Mouse (Mus musculus) forebrain, embryonic 14.5 days (tissue): Measurements from ENCODE around the gene Folr2. TPM values are rescaled to one million over a fixed set of nuclear protein-coding genes. Genes with fewer than 3 reads are reported as not detected.

ENCODE experiments used
- ATAC-seq: fragments of 200-750 bp; cut with Nextera tagmentation; 2 replicates; pipeline ENCODE4 v1.8.0; 2017; ENCODE audit warnings: mild to moderate bottlenecking, moderate library complexity
- DNase-seq: peaks from one replicate; pipeline ENCODE4 v3.0.0-alpha.2; 2015; ENCODE audit warnings: low spot score
- H3K27ac ChIP-seq: fragments of 300-500 bp; sonication (generic); 2 replicates; pipeline ENCODE4 v1.5.1; 2014; ENCODE audit warnings: low read depth, mild to moderate bottlenecking, control low read depth, low read length, moderate library complexity
- H3K27me3 ChIP-seq: fragments of 300-500 bp; sonication (generic); replicated peaks from 2 replicates; pipeline ENCODE4 v1.6.1; 2014; ENCODE audit warnings: low read length, control low read depth, mixed read lengths; ENCODE audit not compliant: control insufficient read depth, insufficient read depth
- H3K36me3 ChIP-seq: fragments of 300-500 bp; sonication (generic); 2 replicates; pipeline ENCODE4 v1.6.1; 2014; ENCODE audit warnings: low read length, control low read depth; ENCODE audit not compliant: control insufficient read depth, insufficient read depth
- H3K4me1 ChIP-seq: fragments of 300-500 bp; sonication (generic); 2 replicates; pipeline ENCODE4 v1.6.1; 2014; ENCODE audit warnings: antibody characterized with exemption, low read length, control low read depth; ENCODE audit not compliant: control insufficient read depth, insufficient read depth
- H3K4me2 ChIP-seq: fragments of 300-500 bp; sonication (generic); 2 replicates; pipeline ENCODE4 v1.6.1; 2014; ENCODE audit warnings: mild to moderate bottlenecking, control low read depth, low read length
- H3K4me3 ChIP-seq: fragments of 300-500 bp; sonication (generic); 2 replicates; pipeline ENCODE4 v1.5.1; 2014; ENCODE audit warnings: low read depth, low read length, control low read depth
- H3K9ac ChIP-seq: fragments of 300-500 bp; sonication (generic); 2 replicates; pipeline ENCODE4 v1.6.1; 2014; ENCODE audit warnings: mild to moderate bottlenecking, low read length, control low read depth, moderate library complexity
- H3K9me3 ChIP-seq: fragments of 300-500 bp; sonication (generic); replicated peaks from 2 replicates; pipeline ENCODE4 v1.6.1; 2016; ENCODE audit warnings: low read length, control low read depth, mixed read lengths; ENCODE audit not compliant: control insufficient read depth
- WGBS: fragments of 180-500 bp; shearing (Covaris S2); extraction: QIAGEN DNeasy Blood & Tissue Kit; methylation state at CpG from one replicate; pipeline ENCODE4 v1.1.7; 2014; 5-methylcytosine and 5-hydroxymethylcytosine counted together
- polyA plus RNA-seq: library from polyadenylated mRNA; unstranded; fragments of >200 nt; fragmentation: Nextera tagmentation; extraction: Ambion mirVana; gene quantifications from 2 replicates; pipeline ENCODE4 v1.2.1, GENCODE M21; 2014

The Folr2 gene
- polyA plus RNA-seq, 1 experiment from 2014 or later, result 1.8 TPM

DNA sequence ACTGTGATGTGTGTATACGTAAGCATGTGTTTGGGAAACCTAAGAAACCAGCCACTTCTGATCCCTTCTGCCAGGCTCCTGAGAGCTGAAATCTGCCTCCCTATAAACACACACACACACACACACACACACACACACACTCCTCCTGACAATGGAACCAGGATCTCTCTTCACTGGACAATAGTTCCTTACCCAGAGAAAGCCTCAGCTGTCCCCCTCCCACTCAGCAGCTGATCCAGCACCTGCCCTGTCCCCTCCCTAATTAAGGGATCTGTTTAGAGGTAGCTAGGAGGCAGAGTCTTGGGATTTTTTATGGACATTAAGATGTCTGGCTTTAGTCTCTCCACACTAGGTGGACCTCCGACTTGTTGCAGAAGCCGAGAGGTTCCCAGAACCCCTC lies 22.1 kb downstream of the Folr2 start:
- ATAC-seq (no peak), DNase-seq (peak; percentile 11)
- Histone ChIP-seq H3K27me3 (no peaks in the 10 kb centered on the region), H3K36me3 (peaks cover 36% of the 10 kb centered on the region), H3K4me1 (peaks cover 16% of the 10 kb centered on the region), H3K4me3 (no peak overlapping the region), H3K9me3 (no peaks in the 10 kb centered on the region), H3K4me2 (peak overlapping the region; percentile 92), H3K9ac (no peak overlapping the region), H3K27ac (peak overlapping the region; percentile 61; the same call in 1 of the 2 replicates)
- WGBS, result 52% methylated on average over 3 of the region's 3 CpGs

GRCm38 (mm10) chr7:101833916-101834584 lies 22.9 kb downstream of the Folr2 start:
- peaks cover 45% of the 10 kb centered on the region for H3K36me3 ChIP-seq
- no peaks in the 10 kb centered on the region for H3K9me3 ChIP-seq
- H3K27ac ChIP-seq, result peak overlapping the region; percentile 61
- WGBS, result 40% methylated on average over 3 of the region's 3 CpGs
- DNase-seq, result peak; percentile 68
- ATAC-seq, result peak; percentile 35; the same call in 1 of the 2 replicates
- H3K4me3 ChIP-seq, result no peak overlapping the region
- no peaks in the 10 kb centered on the region for H3K27me3 ChIP-seq
- peak overlapping the region; percentile 92; the same call in 1 of the 2 replicates for H3K4me2 ChIP-seq
- peaks cover 16% of the 10 kb centered on the region for H3K4me1 ChIP-seq
- H3K9ac ChIP-seq, result no peak overlapping the region

- Histone ChIP-seq H3K4me3 (no peak overlapping the region), H3K9me3 (no peaks in the 10 kb centered on the region), H3K9ac (no peak overlapping the region), H3K4me1 (peaks cover 14% of the 10 kb centered on the region), H3K4me2 (no peak overlapping the region), H3K27me3 (no peaks in the 10 kb centered on the region), H3K36me3 (peaks cover 51% of the 10 kb centered on the region), H3K27ac (peak overlapping the region; percentile 61)
- DNase-seq, result no peak
- 68% methylated on average over 5 of the region's 5 CpGs for WGBS
- no peak for ATAC-seq
Measured at GRCm38 (mm10) chr7:101833352-101833751, 23.6 kb downstream of the Folr2 start.

DNA sequence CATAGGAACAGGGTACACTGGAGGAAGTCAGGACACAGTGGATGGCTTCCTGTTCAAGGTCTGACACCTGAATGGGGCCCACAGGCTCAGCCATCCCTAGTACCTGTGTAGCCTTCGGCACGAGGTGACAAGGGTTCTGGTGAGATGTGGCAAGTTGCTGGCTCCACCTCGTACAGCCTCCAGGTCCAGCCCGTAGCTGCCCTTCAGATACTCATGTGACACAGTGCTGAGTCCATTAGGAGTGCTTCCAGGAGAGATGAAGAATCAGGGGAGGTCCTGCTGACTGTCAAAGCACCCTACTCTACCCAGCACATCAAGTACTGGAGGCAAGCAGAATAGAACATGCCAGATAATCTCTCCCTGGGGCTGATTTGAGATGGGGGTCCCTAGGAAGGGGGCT lies 24.6 kb downstream of the Folr2 start:
- Histone ChIP-seq H3K27ac (no peak overlapping the region), H3K27me3 (no peaks in the 10 kb centered on the region), H3K4me3 (no peak overlapping the region), H3K36me3 (peaks cover 59% of the 10 kb centered on the region), H3K4me2 (no peak overlapping the region), H3K9ac (no peak overlapping the region), H3K9me3 (no peaks in the 10 kb centered on the region), H3K4me1 (peaks cover 13% of the 10 kb centered on the region)
- WGBS, result 91% methylated on average over 4 of the region's 4 CpGs
- ATAC-seq (no peak), DNase-seq (no peak)

DNA sequence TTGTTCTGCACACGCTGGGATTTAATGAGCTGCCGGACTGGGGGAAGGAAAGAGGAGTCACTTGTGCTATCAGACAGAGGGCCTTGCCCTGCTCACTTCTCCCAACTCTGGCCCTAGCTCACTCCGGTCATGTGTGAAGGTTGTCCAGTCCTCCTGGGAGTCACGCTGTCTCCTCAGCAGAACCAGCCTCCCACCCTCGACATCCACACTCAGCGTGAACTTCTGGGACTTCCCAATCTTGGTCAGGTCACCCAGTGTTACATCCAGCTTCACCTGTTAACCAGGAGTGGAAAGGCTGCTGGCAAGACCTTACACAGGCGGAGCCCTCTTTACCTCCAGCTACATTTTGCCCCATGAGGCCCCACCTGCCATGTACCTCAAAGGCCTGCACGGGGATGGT lies 25.6 kb downstream of the Folr2 start:
- H3K9ac ChIP-seq, result no peak overlapping the region
- H3K27ac ChIP-seq, result no peak overlapping the region
- peaks cover 65% of the 10 kb centered on the region for H3K36me3 ChIP-seq
- WGBS, result 94% methylated on average over 8 of the region's 8 CpGs
- H3K27me3 ChIP-seq, result no peaks in the 10 kb centered on the region
- peaks cover 13% of the 10 kb centered on the region for H3K4me1 ChIP-seq
- H3K4me3 ChIP-seq, result no peak overlapping the region
- H3K4me2 ChIP-seq, result no peak overlapping the region
- no peak for DNase-seq
- no peaks in the 10 kb centered on the region for H3K9me3 ChIP-seq
- no peak for ATAC-seq

- ATAC-seq (no peak), DNase-seq (no peak)
- WGBS, result 89% methylated on average over 3 of the region's 3 CpGs
- H3K9ac ChIP-seq, result no peak overlapping the region
- H3K4me2 ChIP-seq, result no peak overlapping the region
- H3K27me3 ChIP-seq, result no peaks in the 10 kb centered on the region
- H3K4me3 ChIP-seq, result no peak overlapping the region
- H3K4me1 ChIP-seq, result peaks cover 13% of the 10 kb centered on the region
- H3K36me3 ChIP-seq, result peaks cover 76% of the 10 kb centered on the region
- no peaks in the 10 kb centered on the region for H3K9me3 ChIP-seq
- H3K27ac ChIP-seq, result no peak overlapping the region
Measured at GRCm38 (mm10) chr7:101830373-101830772, 26.6 kb downstream of the Folr2 start.

- peaks cover 48% of the 10 kb centered on the region for H3K36me3 ChIP-seq
- no peak overlapping the region for H3K27ac ChIP-seq
- H3K9me3 ChIP-seq, result no peaks in the 10 kb centered on the region
- H3K4me1 ChIP-seq, result peaks cover 5% of the 10 kb centered on the region; the same call in 1 of the 2 replicates
- H3K9ac ChIP-seq, result no peak overlapping the region
- DNase-seq (peak; percentile 19), ATAC-seq (no peak)
- H3K27me3 ChIP-seq, result peaks cover 33% of the 10 kb centered on the region
- 78% methylated on average over 18 of the region's 18 CpGs for WGBS
- H3K4me3 ChIP-seq, result no peak overlapping the region
- H3K4me2 ChIP-seq, result no peak overlapping the region
Measured at GRCm38 (mm10) chr7:101823758-101824630, 33.0 kb downstream of the Folr2 start.

GRCm38 (mm10) chr7:101822836-101823757 lies 33.9 kb downstream of the Folr2 start:
- DNase-seq (peak; percentile 41), ATAC-seq (peak; percentile 15; the same call in 1 of the 2 replicates)
- Histone ChIP-seq H3K9me3 (no peaks in the 10 kb centered on the region), H3K4me2 (no peak overlapping the region), H3K4me3 (no peak overlapping the region), H3K4me1 (peaks cover 5% of the 10 kb centered on the region; the same call in 1 of the 2 replicates), H3K9ac (no peak overlapping the region), H3K27ac (no peak overlapping the region), H3K36me3 (peaks cover 39% of the 10 kb centered on the region), H3K27me3 (peaks cover 42% of the 10 kb centered on the region)
- WGBS, result 23% methylated on average over 31 of the region's 32 CpGs
